Mouse (Mus musculus) cerebellum, adult 9-11 months (tissue): Measurements from ENCODE around the gene Tnrc6a.
A peak's percentile ranks its signal among the peaks of the same experiment; 100 is the strongest.
"Not testable (repeated sequence)": the region's sequence is repeated elsewhere in the genome, so short reads cannot be mapped to it uniquely, and the experiment has no call there.

Source experiments
- DNase-seq: peaks from one replicate; pipeline ENCODE4 v3.0.0; 2022

Gene Tnrc6a

GRCm38 (mm10) chr7:123123665-123124298 lies at the start of gene Tnrc6a:
Gene Tnrc6a (plus strand): TSS chr7:123123885.
- DNase-seq: peak; percentile 94

GRCm38 (mm10) chr7:123082236-123082635 lies 41.4 kb upstream of the Tnrc6a start:
- no peak for DNase-seq

GRCm38 (mm10) chr7:123083441-123084123 lies 40.1 kb upstream of the Tnrc6a start:
- DNase-seq: no peak

- peak; percentile 44 for DNase-seq
Measured at GRCm38 (mm10) chr7:123084180-123084691, 39.4 kb upstream of the Tnrc6a start.

GRCm38 (mm10) chr7:123084708-123085107 lies 39.0 kb upstream of the Tnrc6a start:
- DNase-seq: no peak

GRCm38 (mm10) chr7:123088920-123089319 lies 34.8 kb upstream of the Tnrc6a start:
- DNase-seq: no peak

- DNase-seq: no peak
Measured at GRCm38 (mm10) chr7:123096344-123097120, 27.2 kb upstream of the Tnrc6a start.

GRCm38 (mm10) chr7:123097891-123098750 lies 25.6 kb upstream of the Tnrc6a start:
- DNase-seq: peak; percentile 30

- DNase-seq: no peak
Measured at GRCm38 (mm10) chr7:123101295-123101694, 22.4 kb upstream of the Tnrc6a start.

GRCm38 (mm10) chr7:123105381-123105780 lies 18.3 kb upstream of the Tnrc6a start:
- DNase-seq: not testable (repeated sequence)

- DNase-seq: no peak
Measured at GRCm38 (mm10) chr7:123105906-123106305, 17.8 kb upstream of the Tnrc6a start.

GRCm38 (mm10) chr7:123106326-123106725 lies 17.4 kb upstream of the Tnrc6a start:
- DNase-seq: no peak

- DNase-seq: no peak
Measured at GRCm38 (mm10) chr7:123108058-123109055, 15.3 kb upstream of the Tnrc6a start.

- DNase-seq: no peak
Measured at GRCm38 (mm10) chr7:123109361-123110000, 14.2 kb upstream of the Tnrc6a start.

- no peak for DNase-seq
Measured at GRCm38 (mm10) chr7:123110135-123110534, 13.6 kb upstream of the Tnrc6a start.

- no peak for DNase-seq
Measured at GRCm38 (mm10) chr7:123113590-123113989, 10.1 kb upstream of the Tnrc6a start.

GRCm38 (mm10) chr7:123116799-123117198 lies 6.9 kb upstream of the Tnrc6a start:
- no peak for DNase-seq

GRCm38 (mm10) chr7:123117209-123117608 lies 6.5 kb upstream of the Tnrc6a start:
- DNase-seq: no peak

- no peak for DNase-seq
Measured at GRCm38 (mm10) chr7:123120516-123120915, 3.2 kb upstream of the Tnrc6a start.

- no peak for DNase-seq
Measured at GRCm38 (mm10) chr7:123124299-123124716, 623 bp downstream of the Tnrc6a start.

GRCm38 (mm10) chr7:123124735-123125181 lies 1.1 kb downstream of the Tnrc6a start:
- peak; percentile 31 for DNase-seq
